Mouse (Mus musculus) layer of hippocampus, postnatal 25 days (tissue): ENCODE results near the gene Rimbp3. TPM values are rescaled to one million over a fixed set of nuclear protein-coding genes. Genes with fewer than 3 reads are reported as not detected.

ENCODE experiments used
- DNase-seq, 2 experiments: peaks; one replicate each; pipeline ENCODE4 v3.0.0; 2022; ENCODE audit warnings: mixed read lengths in 2 of 2, low spot score in 1 of 2; ENCODE audit errors: extremely low spot score in 1 of 2
- total RNA-seq, 2 experiments: library from RNA; stranded (reverse); gene quantifications; 2 replicates each; pipeline ENCODE4 v1.2.3; 2021

Rimbp3 gene
- total RNA-seq, 2 experiments from 2014 or later, result 3.1 to 4.2 TPM

GRCm38 (mm10) chr16:17254005-17254597, 45.7 kb downstream of the Rimbp3 start:
- no peak for DNase-seq

GRCm38 (mm10) chr16:17255270-17255669, 46.9 kb downstream of the Rimbp3 start:
- no peak for DNase-seq

GRCm38 (mm10) chr16:17257359-17257821, 49.0 kb downstream of the Rimbp3 start:
- no peak for DNase-seq

- DNase-seq, result no peak
Measured at GRCm38 (mm10) chr16:17258917-17259316, 50.5 kb downstream of the Rimbp3 start.

GRCm38 (mm10) chr16:17261341-17261740, 52.9 kb downstream of the Rimbp3 start:
- no peak for DNase-seq

Other genes starting within 250 kb of the Rimbp3 start
- 100 to 1,000 TPM; 519 to 524 TPM for gene Mapk1, start 225.2 kb upstream of the Rimbp3 start, total RNA-seq
- gene Ypel1, start 138.9 kb upstream of the Rimbp3 start, total RNA-seq, result 10 to 100 TPM; 39.8 to 40.5 TPM
- gene Ppil2, start 97.3 kb upstream of the Rimbp3 start, total RNA-seq, result 100 to 1,000 TPM in 1 of 2 experiments, 10 to 100 TPM in 1; 86.7 to 102 TPM
- 1 to 10 TPM in 1 of 2 experiments, not detected in 1; 1.0 TPM for gene 2610318N02Rik, start 83.4 kb upstream of the Rimbp3 start, total RNA-seq
- gene Sdf2l1, start 76.2 kb upstream of the Rimbp3 start, total RNA-seq, result 10 to 100 TPM; 16.4 to 27.1 TPM
- gene Ydjc, start 64.0 kb upstream of the Rimbp3 start, total RNA-seq, result 10 to 100 TPM; 27.7 to 31.8 TPM
- gene Ccdc116, start 61.4 kb upstream of the Rimbp3 start, total RNA-seq, result 1 to 10 TPM; 2.1 to 2.2 TPM
- 100 to 1,000 TPM; 149 to 162 TPM for gene Ube2l3, start 6.0 kb upstream of the Rimbp3 start, total RNA-seq
- gene Hic2, start 25.0 kb downstream of the Rimbp3 start, total RNA-seq, result 1 to 10 TPM; 4.1 to 5.7 TPM
- gene Tmem191c, start 67.5 kb downstream of the Rimbp3 start, total RNA-seq, result 100 to 1,000 TPM in 1 of 2 experiments, 10 to 100 TPM in 1; 83.7 to 112 TPM
- gene Serpind1, start 122.8 kb downstream of the Rimbp3 start, total RNA-seq, result under 1 TPM; 0.63 to 0.79 TPM
- 10 to 100 TPM; 20.9 to 24.0 TPM for gene Snap29, start 197.4 kb downstream of the Rimbp3 start, total RNA-seq
- gene Pi4ka, start 197.7 kb downstream of the Rimbp3 start, total RNA-seq, result 100 to 1,000 TPM; 254 to 282 TPM
- 10 to 100 TPM; 34.3 to 38.5 TPM for gene Crkl, start 243.4 kb downstream of the Rimbp3 start, total RNA-seq